Mouse (Mus musculus) lung, postnatal 36 days (tissue): ENCODE results near the gene C77080.
A peak's percentile ranks its signal among the peaks of the same experiment; 100 is the strongest.

ENCODE experiments used
- DNase-seq: peaks from one replicate; pipeline ENCODE4 v3.0.0; 2022; ENCODE audit warnings: mixed read lengths

C77080 gene

DNA sequence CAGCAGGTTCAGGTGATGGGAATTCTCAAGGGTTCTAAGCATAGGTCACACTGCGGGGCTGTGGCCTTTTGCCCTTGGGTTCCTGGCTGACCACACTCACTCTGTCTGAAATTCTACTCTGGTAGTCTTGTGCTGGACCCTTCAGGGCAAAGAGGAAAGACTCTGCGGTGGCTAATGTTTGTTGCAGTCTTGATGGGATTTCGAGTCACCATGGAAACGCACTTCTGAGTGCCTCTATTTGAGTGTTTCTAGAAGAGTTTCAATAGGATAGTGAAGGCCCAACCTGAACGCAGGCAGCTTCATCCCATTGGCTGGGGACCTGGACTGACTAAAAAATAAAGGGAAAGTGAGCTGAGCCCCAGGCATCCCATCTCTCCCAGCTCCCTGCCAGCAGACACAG is 5.6 kb upstream of the C77080 start:
- peak; percentile 63 for DNase-seq

DNA sequence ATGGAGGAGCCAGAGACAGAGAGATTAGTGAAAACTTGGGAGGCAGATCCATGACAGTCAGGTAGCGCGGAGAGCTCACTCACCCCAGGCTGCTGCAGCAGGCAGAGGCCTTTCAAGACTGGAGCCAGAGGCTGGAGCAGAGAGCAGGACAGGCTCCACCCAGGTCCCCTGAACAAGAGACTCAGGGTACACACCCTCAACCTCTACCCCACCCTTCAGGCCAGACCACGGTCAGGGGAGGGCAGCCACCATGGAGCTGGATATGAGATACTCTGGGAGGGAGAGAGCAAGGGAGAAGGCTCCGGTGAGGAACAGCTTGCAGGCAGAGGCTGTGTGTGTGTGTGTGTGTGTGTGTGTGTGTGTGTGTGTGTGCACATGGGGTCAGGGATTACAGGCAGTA is 5.0 kb upstream of the C77080 start:
- DNase-seq: no peak

DNA sequence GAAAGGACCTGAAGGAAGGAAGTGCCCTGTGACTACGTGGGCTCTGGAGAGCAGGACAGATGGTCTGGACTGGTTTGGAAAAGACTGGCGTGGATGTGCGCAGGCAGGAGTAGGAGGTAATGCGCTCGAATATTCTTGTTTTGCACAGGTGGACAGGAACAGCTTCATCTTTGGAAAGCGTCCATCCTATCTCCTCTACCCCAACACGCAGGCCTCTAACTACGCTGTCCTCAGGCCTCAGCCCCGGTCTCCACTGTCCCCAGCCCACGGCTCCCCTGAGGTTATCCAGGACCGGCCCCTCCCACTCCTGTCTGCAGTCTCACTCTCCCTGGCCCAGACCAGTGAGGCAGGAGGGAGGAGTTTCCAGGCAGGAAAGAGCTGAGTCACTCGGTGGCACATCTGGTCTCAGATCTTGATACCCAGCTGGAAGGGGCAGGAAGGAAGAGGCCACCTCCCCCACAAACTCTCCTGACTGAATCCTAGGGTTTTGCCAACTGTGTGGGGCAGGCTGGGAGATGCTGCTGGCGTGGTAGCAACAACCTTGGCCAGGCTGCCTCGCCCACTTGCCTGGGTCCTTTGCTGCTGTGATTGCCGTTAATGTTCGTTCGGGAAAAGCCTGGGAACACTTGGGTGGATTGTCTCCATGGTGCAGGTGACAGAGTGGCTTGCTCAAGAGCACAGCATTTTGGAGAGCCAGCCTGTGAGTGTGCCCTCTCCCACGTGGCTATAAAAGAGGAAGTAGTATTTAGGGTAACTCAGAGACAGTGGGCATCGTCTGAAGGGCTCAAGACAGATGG is 2.2 kb upstream of the C77080 start:
- peak; percentile 82 for DNase-seq

DNA sequence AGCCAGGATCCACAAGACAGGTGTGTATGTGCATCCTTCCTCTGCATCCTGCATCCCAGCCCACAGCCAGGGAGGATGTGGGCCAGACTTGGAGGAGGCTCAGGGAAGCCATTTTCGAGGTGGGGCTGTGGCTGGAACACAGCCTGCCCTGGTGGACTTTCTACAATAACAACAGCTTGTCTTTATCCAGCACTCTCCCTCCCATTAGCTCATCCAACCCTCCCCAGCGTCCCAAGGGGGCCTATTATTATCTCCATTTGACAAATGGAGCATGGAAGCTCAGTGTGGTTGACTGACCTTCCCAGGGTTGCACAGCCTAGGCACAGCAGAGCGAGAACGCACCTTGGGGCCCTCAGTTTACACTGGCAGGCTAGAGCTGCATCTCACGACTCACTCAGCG is 526 bp downstream of the C77080 start:
- DNase-seq: no peak

DNA sequence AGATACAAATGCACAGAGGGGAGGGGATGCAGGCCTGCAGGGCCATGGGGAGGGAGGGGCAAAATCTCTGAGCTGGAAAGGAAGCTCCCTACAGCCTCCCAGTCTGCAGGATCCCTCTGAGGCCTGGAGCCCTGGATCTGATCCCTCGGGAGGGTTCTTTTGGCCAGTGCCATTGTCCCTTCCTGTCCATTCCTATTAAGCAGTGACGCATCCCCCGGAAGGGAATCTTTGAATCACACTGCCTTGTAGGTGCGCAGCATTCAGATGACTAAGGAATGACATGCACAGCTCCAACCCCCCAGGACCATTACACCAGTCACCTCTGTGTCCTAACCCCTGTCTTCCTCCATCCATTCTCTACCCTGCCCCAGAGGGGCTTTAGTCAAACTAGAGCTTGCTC is 2.1 kb downstream of the C77080 start:
- no peak for DNase-seq

DNA sequence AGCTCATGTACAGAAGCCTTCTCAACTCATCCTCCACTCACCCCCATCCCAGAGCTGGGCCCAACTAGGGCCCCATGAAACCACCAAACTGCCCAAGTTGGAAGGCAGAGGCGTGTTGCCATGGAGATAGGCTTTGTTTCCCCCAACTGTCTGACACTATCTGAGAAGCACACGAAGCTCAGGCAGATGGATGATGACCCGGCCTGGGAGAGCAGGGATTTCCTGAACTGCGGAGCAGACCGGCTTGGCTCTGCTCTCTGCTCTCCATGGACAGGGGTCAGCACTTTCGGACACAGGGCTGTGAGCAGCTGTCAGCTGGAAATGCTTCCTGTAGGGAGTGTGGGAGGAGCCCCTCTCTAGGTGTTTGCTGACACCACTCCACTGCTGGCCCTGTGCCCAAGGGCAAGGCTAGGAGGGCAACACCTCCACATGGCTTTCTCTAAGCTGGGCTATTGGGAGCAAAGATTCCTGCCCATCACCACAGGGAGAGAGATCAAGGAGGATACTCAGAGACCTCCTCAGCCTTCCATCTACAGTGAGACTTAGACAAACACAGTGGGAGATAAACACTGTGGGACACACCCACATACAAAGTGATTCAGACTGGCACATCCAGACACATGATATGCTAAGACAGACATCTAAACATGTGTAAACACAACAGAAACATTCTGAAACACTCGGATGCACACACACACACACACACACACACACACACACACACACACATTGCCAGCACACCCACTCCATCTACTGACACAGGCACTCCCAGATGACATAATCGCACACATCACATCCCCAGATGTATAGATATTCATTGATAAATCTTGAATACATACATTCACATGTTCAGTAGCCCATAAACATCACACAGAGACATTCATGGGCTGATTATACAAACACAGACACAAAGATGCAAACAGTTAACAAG is 4.5 kb downstream of the C77080 start:
- peak; percentile 78 for DNase-seq

DNA sequence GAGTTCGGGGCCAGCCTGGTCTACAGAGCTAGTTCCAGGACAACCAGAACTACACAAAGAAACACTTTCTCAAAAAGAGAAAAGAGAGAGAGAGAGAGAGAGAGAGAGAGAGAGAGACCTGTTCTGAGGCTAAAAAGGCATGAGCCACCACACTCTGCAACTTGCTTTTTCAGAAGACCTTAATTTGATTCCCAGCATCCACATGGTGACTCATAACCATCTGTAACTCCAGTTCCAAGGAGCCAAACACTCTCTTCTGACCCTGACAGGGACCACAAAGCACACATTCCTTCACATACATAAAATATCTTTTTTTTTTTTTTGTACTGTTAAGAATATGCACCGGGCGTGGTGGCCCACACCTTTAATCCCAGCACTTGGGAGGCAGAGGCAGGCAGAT is 6.6 kb downstream of the C77080 start:
- DNase-seq: no peak

DNA sequence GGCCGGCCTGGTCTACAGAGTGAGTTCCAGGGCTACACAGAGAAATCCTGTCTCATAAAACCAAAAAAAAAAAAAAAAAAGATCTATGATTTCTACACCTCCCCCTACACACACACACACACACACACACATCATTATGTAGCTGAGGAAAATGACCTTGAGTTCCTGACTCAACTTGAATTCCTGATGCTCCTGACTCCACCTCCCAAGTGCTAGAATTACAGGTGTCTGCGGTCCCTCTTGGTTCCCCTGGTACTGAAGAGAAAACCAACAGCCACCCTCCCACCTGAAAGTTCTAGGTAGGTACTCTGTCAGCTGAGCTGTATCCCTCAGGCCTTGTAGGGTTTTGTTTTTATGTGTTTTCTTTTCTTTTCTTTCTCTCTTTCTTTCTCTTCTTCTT is 8.7 kb downstream of the C77080 start:
- no peak for DNase-seq

DNA sequence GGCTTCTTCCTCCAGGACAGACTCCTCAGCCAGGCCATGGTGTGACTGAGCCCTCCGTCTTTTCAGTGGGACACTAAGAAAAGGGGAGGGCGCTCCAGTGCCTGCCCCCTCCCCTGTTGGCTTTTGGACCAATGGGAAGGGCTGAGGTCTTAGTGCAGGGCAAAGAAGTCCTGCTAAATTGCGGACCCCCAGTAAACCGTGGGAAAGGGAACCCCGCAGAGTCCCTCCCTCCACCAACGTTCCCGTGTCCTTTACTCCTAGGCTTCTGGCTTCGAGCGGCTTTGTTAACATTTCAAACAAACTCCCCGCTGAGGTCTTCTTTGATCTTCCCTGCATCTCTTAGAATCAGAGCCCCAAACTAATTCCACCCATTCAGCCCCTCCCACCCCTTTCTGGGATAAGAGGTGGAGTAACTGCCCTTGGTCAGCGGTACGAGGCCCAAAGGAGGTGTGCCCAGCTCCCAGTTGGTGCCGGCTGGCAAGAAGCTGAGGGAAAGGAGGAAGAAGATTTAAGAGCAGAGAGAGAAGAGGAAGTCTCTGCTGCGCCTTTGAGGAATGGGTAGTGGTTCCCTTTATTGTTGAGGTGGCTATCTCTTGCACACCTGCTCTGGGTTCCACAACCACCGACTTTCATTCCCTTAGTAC is 9.6 kb downstream of the C77080 start:
- peak; percentile 49 for DNase-seq

DNA sequence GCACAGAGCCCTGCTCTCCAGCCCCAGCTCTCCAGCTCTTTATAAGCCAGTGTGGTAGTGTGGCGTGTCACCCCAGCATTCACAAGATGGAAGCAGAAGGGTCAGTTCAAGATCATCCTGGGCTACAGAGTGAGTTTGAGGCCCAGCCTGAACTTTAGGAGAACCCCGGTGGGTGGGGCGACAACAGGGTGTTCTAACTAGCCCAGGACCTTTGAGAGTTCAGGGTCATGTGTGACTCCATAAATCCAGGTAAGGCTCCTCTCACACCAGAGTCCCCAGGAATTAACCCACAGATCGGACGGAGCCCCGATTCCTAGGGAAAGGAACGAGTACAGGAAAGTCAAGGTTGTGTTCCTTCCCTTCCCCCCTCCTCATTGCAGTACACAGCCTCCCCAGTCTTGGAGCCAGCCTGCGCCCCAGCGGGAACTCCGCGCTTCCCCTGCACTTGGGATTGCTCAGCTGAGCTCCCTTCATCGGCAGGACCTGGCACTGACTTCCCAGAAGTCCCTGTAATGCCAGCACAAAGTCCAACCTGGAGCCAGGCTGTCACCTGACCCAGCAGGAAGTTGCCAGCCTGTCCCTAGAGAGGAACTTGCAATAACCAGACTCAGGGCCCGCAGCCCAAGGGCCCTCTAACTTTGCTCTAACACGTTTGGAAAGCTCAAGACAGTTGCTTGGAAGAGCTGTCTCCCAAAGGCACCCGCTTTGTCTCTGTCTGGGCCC is 10.3 kb downstream of the C77080 start:
- peak; percentile 73 for DNase-seq

DNA sequence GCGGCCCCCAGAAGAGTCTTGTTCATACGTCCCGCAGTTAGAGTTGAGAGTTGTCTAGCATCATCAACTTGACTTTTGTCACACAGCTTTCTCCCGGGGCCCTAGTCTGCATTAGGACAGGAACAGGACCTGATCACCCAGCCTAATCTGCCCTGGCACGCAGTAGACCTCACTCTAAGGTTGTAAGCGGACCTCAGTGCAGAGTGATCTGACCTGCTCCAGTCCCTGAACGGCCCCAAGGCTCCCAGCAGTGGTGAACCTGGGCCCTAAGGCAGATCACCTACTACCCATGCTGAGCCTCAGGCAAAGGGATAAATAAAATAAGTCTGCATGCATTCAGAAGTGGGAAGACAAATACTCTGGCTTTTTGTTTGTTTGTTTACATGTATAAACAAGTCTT is 11.9 kb downstream of the C77080 start:
- no peak for DNase-seq

DNA sequence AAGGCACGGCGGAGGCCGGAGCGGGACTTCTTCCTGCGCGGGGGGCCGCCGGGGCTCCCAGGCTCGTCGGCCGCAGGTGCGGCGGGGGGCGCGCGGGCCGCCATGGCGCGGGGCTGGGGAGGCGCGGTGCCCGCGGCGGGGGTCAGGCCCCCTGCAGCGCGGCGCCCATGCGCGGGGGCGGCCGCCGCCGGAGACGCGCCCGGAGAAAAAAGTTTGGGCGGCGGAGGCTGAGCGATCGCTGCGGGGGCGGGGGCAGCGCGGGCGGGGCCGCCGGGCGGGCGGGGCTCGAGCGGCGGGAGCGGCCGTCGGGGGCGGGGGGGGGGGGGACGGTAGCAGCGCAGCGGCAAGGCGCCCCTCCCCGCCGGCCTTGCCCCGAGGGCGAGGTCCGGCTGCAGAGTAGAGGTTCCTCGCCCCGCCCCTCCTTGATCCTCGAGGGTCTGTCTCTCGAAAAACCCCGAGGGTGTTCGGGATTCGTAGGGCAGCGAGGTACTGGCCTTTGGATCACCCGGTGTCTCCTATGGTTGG is 12.9 kb downstream of the C77080 start:
- DNase-seq: peak; percentile 65

DNA sequence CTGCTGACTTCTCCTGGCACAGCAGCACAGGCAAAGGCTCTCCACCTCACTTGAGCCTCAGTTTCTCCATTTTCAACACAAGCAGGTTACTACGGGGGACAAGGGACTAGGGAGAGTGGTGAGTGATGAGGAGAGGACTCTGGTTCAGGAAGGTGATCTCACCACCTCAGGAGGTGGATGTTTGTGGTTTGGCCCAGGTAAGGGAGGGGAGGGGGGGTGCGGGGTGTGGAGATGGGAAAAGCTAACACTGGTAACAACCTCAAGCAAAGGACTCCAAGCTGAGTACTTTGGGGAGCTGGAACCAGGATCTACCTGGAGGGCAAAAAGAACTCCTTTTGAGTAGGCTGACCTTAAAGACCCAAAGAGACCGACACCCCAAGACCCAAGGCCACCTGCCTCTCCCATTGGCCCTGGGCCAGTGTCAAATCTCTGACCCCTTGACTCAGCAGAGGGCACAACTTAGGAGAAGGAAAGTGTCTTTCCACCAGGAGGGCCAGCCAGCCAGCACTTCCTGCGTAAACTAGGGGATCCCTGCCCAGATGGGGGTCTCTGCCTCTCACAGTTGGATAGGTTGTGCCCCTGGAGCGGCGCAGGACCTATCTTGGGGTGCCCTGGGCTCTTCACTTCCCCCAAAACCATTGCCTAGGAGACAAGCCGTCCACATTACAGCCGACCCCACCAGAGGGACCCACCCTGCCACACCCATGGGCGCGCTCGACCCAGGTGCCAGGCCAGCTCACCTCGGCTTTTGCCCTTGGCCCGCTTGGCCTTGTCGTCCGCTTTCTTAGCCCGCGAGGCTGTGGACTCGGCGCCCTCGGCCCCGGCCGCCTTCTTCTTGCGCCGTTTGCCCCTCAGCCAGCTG is 13.6 kb downstream of the C77080 start:
- peak; percentile 41 for DNase-seq

DNA sequence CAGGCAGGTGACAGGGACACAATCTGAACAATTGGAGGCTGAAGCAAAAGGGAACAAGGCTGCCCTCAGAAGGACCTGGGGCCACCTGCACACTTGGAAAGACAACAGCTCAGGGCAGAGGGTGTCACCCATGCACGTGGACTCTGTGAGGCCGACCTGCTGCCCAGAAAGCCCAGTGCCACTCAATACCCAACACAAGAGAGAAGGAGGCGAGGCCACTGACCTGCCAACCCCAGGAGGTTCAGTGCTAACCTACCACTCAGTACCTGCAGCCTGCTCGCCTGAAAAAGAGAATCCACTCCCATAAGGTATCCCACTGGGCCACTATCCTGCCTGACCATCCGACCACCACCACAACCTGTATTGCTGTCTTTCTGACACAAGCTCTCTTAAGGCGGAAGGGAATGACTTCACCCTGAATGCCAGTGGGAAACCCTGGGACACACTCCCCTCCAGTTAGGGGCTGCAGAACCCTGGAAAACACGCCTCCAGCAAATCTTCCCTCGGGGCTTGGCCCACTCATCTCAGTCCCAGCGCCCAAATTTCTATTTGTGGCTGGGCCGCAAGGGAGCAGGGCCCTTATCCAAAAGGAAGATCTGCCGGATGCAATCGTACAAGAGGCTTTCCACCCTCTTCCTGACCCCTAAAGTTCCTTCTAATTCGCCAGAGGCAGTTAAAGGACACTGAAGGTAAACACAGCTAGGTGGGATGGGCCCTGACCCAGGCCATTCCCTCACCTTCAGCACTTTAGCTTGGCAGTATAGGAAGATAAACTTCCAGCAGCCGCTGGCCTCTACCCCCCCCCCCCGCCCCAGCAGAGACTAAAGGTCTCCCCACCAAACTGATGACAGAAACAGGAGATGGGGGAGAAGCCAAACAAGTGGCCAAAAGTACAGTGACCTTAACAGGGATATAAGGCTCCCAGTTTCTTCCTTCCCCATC is 14.6 kb downstream of the C77080 start:
- DNase-seq: peak; percentile 48

DNA sequence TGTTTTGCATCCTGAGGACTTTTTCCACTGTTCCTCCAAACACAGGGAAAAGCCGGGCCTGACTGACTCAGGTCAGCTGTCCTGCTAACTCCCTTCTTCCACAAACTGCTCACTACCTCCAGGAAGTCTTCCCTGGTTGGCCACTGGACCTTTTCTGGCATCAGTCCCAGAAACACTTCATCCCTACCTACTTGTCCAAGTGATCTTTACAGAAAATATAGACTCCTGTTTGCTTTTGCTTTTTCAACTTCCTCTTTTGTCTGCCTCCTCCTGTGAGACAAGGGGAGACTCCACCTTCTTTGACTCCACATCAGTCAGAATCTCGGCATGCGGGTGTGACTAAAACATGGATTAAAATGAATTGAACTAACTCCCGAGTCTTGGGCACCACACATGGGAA is 16.4 kb downstream of the C77080 start:
- DNase-seq: peak; percentile 89

DNA sequence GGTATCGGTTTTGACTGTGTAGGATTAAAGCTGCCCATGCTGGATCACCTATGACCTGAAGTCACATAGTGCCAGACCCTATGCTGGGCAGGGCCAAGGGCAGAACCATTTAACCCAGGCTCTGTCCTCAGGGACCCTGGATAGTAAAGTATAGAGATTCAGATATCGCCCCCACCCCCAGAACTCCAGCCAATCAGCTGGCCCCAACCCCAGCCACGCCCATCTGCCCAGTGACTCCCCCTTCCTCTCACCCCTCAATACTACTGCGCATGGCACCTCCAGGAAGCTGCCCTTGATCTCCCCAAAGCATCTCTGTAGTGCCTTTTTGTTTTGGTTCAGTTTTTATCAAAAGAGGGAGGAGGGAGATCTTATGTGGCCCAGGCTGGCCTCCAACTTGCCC is 18.4 kb downstream of the C77080 start:
- no peak for DNase-seq

DNA sequence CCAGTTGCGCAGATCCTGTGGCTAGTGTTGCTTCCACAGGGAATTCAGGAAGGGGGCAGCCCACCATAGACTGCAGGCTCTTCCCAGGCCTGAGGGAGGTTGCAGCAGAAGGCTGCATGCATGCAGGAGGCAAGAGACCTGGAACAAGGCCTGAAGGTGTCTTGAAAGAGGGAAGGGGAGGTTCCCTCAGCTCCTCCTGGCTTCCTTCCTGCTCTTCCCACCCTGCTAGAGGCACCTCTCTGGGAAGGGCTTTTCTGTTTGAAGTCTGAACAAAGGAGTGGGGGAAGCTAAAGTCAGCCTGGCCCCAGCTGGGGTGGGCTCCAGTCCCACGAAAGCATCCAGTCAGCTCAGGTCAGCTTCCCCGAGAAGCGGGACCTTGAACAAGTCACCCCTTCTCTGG is 18.9 kb downstream of the C77080 start:
- DNase-seq: no peak

DNA sequence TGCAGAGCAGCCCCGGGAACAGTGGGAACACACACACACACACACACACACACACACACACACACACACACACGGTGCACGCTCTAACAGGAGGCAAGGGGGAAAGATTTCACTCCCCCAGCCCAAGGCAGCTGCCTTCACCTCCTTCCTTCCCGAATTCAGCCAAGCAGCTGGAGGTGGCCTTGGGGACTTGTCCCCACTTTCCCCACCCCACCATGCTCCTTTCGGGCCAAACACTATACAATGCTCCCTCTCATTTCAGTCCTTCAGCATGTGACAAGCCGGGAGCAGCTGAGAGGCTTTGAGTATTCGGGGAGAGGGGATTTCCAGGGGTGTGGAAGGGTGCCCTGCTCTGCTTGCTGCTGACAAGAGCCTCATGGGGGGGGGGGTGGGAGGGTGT is 19.3 kb downstream of the C77080 start:
- DNase-seq: no peak

DNA sequence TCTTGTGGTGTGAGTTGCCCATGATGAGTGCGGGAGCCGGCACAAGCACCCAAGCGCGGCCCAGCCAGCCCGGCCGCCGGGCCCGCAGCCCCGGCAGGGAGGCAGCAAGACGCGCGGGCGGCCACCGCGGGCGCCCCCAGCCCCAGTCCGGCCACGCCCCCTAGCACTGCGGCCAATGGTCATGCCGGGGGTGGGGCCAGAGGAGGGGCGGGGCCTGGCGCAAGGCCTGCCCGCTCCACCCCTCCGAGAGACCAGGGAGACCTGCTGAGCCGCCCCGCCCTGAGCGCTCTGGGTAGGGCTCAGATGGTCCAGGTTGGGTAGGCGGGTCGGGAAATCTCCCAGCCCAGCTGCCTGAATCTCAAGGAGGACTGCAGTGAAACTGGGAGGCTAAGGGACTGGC is 22.1 kb downstream of the C77080 start:
- DNase-seq: peak; percentile 75

DNA sequence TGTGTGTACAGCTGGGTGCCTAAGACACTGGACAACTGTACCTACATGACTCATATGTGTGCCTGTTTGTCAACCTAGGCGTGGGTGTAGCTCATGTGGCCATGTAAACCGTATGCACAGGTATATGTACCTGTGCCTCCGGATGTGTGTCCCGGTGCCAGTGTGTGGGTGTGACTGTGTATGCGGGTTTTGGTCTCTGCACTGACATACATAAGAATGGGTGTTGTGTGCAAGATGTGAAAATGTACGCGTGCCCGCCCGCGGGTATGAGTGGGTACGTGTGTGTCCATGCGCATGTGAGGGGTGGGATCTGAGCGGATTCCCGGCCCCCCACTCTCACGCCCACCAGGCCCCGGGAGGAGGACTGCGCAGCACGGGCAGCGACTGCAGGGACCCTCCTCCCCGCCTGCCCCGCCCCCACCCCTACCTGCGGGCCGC is 22.6 kb downstream of the C77080 start:
- DNase-seq: no peak
